Mouse (Mus musculus): ENCODE data around the gene Rasal1. TPM values are rescaled to one million over a fixed set of nuclear protein-coding genes. Genes with fewer than 3 reads are reported as not detected.

The Rasal1 gene
- polyA plus RNA-seq, 1 experiment from 2014 or later, result 0.70 TPM

DNA sequence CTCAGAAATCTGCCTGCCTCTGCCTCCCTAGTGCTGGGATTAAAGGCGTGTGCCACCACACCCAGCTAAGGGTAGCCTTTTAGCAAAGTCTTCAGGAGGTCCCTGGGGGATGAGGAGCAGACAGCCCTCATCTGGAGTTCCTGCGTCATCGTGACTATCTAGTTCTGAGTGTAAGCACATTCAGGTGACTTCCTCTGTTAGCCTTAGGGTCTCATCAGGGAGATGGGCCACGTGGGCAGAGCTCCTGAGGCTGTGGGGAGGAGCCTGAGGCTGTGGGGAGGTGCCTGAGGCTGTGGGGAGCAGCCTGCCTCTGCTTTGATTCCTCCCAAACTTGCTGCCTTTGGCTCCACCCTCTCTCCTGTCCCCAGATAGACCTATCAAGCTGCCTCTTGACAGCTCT, 48.3 kb downstream of the Rasal1 start:
- no peak for ATAC-seq (ENCODE audit: low FRiP score, low TSS enrichment)
- H3K27me3 ChIP-seq (ENCODE audit: insufficient read depth, low read length), result peaks cover 47% of the 10 kb centered on the region
- WGBS, result 65% methylated on average over 4 of the region's 4 CpGs

DNA sequence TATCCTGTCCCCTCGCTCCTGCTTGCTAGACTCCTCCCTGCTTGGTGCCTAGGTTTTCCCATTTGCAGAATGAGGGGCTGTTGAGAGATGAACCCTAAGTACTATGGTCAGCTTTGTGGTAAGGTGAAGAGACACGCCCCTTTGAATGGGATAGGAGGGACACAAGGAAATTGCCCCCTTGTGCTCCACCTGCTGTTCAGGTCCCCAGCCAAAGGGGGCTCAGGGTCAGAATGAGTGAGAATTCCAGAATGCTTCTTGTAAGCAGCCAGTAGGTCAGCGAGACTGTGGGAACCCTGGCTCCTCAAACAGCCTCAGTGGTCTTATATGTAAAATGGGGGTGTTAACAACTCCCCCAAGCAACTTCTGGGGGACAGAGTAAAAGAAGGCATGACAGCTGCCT, 49.6 kb downstream of the Rasal1 start:
- H3K36me3 ChIP-seq (ENCODE audit: insufficient read depth, low read length), result no peaks in the 10 kb centered on the region
- no peak overlapping the region for H3K9ac ChIP-seq (replicated peaks; ENCODE audit: low read length)
- no peak for ATAC-seq (ENCODE audit: low FRiP score, low TSS enrichment)
- H3K4me2 ChIP-seq (replicated peaks; ENCODE audit: low read depth, low read length), result no peak overlapping the region
- WGBS, result 54% methylated on average over 3 of the region's 3 CpGs
- no peak overlapping the region for H3K4me3 ChIP-seq (ENCODE audit: low read length)
- H3K27ac ChIP-seq (ENCODE audit: low read length), result no peak overlapping the region
- no peaks in the 10 kb centered on the region for H3K9me3 ChIP-seq (ENCODE audit: low read length)
- H3K4me1 ChIP-seq (ENCODE audit: insufficient read depth, low read length), result peaks cover 16% of the 10 kb centered on the region; the same call in 1 of the 2 replicates
- peaks cover 40% of the 10 kb centered on the region for H3K27me3 ChIP-seq (ENCODE audit: insufficient read depth, low read length)

More for the DNA sequence above, 48.3 kb downstream of the Rasal1 start:
- Histone ChIP-seq H3K36me3 (ENCODE audit: insufficient read depth, low read length) (no peaks in the 10 kb centered on the region), H3K27ac (ENCODE audit: low read length) (no peak overlapping the region), H3K4me1 (ENCODE audit: insufficient read depth, low read length) (peaks cover 19% of the 10 kb centered on the region), H3K4me3 (ENCODE audit: low read length) (no peak overlapping the region), H3K9ac (replicated peaks; ENCODE audit: low read length) (no peak overlapping the region), H3K4me2 (replicated peaks; ENCODE audit: low read depth, low read length) (no peak overlapping the region), H3K9me3 (ENCODE audit: low read length) (no peaks in the 10 kb centered on the region)

DNA sequence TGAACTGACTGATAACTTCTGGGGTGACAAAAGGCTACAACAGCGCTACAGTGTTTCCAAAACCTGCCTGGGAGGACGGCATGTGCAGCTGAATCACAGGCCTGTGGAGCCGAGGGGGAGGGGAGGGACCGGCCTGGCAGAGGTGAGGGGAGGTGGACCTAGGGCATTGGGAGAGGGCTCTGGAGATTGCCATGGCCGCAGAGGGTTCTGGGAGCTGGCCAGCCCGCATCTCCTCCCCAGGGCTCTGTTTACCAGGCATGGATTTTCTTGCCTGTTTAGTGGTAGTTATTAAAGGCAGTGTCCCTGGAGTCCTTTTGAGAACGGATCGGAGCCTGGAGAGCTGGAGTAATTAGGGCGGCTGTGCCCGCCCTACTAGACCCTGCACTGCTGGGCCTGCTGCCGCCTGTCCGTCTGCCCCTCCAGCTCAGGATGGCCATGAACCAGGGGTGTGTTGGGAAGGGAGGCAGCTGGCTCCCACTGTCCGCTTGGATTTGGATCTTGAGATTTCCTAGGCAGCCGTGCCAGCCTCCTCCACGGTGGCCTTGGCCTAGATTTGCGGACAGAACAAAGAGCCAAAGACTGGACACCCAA, 50.3 kb downstream of the Rasal1 start:
- WGBS, result 45% methylated on average over 16 of the region's 16 CpGs
- ATAC-seq (ENCODE audit: low FRiP score, low TSS enrichment), result no peak
- H3K4me2 ChIP-seq (replicated peaks; ENCODE audit: low read depth, low read length), result no peak overlapping the region
- no peaks in the 10 kb centered on the region for H3K9me3 ChIP-seq (ENCODE audit: low read length)
- no peak overlapping the region for H3K27ac ChIP-seq (ENCODE audit: low read length)
- no peak overlapping the region for H3K9ac ChIP-seq (replicated peaks; ENCODE audit: low read length)
- H3K4me1 ChIP-seq (ENCODE audit: insufficient read depth, low read length), result peaks cover 16% of the 10 kb centered on the region; the same call in 1 of the 2 replicates
- no peaks in the 10 kb centered on the region for H3K36me3 ChIP-seq (ENCODE audit: insufficient read depth, low read length)
- H3K4me3 ChIP-seq (ENCODE audit: low read length), result no peak overlapping the region
- peaks cover 33% of the 10 kb centered on the region for H3K27me3 ChIP-seq (ENCODE audit: insufficient read depth, low read length)

DNA sequence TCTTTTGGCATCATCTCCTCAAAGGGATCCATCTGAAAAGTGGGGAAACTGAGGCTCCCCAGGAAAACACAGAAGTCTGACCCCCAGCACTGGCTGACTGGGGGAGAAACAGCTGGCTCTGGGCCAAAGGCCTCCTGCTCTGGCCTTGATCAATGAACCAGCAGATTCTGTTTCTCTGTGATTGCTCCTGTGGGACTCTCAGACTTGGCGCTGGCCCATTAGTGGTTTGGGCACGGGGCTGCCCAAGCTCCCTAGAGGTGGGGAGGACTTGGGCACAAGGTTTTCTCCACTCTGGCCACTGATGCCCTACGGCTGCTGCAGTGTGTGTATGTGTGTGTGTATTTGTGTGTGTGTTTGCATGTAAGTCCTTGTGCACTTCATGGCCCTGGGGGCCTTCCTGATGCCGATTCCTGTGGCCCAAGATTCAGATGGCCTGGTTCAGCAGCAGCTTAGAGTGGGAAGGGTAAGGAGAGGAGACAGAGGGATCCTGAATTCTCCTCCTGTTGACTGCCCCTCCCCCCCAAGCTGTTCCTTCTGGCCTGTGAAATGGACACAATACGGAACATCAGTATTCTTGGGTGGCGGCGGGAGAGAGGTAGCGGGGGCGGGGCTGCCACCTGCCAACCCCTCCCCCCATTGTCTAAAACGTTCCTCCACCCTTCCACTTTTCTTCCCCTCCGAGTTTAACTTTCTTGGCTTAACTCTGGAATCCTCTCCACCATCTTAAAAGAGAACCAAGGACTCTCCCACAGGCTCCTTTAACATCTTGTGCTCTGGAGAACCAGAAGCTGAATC, 52.6 kb downstream of the Rasal1 start:
- 59% methylated on average over 11 of the region's 11 CpGs for WGBS
- ATAC-seq (ENCODE audit: low FRiP score, low TSS enrichment), result no peak

DNA sequence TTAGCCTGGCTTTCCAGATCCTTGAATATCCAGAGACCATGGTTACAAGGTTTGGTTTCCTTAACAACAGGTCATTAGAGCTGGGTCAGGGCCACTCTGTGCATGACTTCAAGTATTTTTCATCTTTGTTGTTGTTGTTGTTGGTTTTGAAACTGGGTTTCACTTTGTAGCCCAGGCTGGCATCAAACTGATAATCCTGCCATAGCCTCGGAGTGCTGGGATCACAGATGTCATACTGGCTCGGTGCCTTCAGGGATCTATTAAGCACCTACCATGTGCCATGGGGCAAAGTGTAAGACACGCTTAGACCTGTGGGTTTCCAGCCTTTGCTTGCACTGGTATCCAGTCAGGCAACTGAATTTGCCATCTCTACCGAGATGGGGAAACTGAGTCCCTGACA, 53.8 kb downstream of the Rasal1 start:
- ATAC-seq (ENCODE audit: low FRiP score, low TSS enrichment), result no peak
- no peak overlapping the region for H3K27ac ChIP-seq (ENCODE audit: low read length)
- H3K4me3 ChIP-seq (ENCODE audit: low read length), result no peak overlapping the region
- H3K9me3 ChIP-seq (ENCODE audit: low read length), result no peaks in the 10 kb centered on the region
- H3K36me3 ChIP-seq (ENCODE audit: insufficient read depth, low read length), result no peaks in the 10 kb centered on the region
- no peak overlapping the region for H3K9ac ChIP-seq (replicated peaks; ENCODE audit: low read length)
- H3K4me2 ChIP-seq (replicated peaks; ENCODE audit: low read depth, low read length), result no peak overlapping the region
- WGBS, result 84% methylated on average over 4 of the region's 4 CpGs
- peaks cover under 1% of the 10 kb centered on the region; the same call in 1 of the 2 replicates for H3K27me3 ChIP-seq (ENCODE audit: insufficient read depth, low read length)
- peaks cover 11% of the 10 kb centered on the region for H3K4me1 ChIP-seq (ENCODE audit: insufficient read depth, low read length)

More for the DNA sequence above, 52.6 kb downstream of the Rasal1 start:
- H3K9me3 ChIP-seq (ENCODE audit: low read length), result no peaks in the 10 kb centered on the region
- no peak overlapping the region for H3K4me2 ChIP-seq (replicated peaks; ENCODE audit: low read depth, low read length)
- H3K4me3 ChIP-seq (ENCODE audit: low read length), result no peak overlapping the region
- peaks cover 5% of the 10 kb centered on the region; the same call in 1 of the 2 replicates for H3K4me1 ChIP-seq (ENCODE audit: insufficient read depth, low read length)
- H3K36me3 ChIP-seq (ENCODE audit: insufficient read depth, low read length), result no peaks in the 10 kb centered on the region
- H3K27ac ChIP-seq (ENCODE audit: low read length), result no peak overlapping the region
- H3K9ac ChIP-seq (replicated peaks; ENCODE audit: low read length), result no peak overlapping the region
- H3K27me3 ChIP-seq (ENCODE audit: insufficient read depth, low read length), result peaks cover 10% of the 10 kb centered on the region

DNA sequence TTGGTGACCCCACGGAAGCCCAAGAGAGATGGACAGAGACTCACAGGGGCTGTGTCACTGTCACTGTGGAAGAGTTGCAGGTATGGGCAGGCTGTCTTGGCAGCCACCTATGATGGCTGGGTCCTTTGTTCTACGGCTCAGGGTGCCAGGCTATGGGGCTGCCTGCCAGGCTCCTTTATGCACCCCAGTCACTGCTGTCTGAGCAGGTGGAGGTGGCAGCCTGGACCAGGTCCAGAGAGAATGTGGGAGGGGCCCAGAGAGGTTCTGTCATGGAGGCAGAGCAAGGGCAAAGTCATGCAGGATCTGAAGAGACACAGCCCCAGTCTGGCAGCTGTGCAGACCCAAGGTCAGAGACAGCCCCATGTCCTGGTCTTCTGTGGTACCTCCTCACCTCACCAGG, 54.4 kb downstream of the Rasal1 start:
- H3K36me3 ChIP-seq (ENCODE audit: insufficient read depth, low read length), result no peaks in the 10 kb centered on the region
- H3K27me3 ChIP-seq (ENCODE audit: insufficient read depth, low read length), result no peaks in the 10 kb centered on the region; the same call in 1 of the 2 replicates
- no peak overlapping the region for H3K27ac ChIP-seq (ENCODE audit: low read length)
- H3K4me3 ChIP-seq (ENCODE audit: low read length), result no peak overlapping the region
- peaks cover 11% of the 10 kb centered on the region for H3K4me1 ChIP-seq (ENCODE audit: insufficient read depth, low read length)
- no peak overlapping the region for H3K9ac ChIP-seq (replicated peaks; ENCODE audit: low read length)
- H3K9me3 ChIP-seq (ENCODE audit: low read length), result no peaks in the 10 kb centered on the region
- no peak for ATAC-seq (ENCODE audit: low FRiP score, low TSS enrichment)
- WGBS, result 72% methylated on average over 2 of the region's 2 CpGs
- no peak overlapping the region for H3K4me2 ChIP-seq (replicated peaks; ENCODE audit: low read depth, low read length)

DNA sequence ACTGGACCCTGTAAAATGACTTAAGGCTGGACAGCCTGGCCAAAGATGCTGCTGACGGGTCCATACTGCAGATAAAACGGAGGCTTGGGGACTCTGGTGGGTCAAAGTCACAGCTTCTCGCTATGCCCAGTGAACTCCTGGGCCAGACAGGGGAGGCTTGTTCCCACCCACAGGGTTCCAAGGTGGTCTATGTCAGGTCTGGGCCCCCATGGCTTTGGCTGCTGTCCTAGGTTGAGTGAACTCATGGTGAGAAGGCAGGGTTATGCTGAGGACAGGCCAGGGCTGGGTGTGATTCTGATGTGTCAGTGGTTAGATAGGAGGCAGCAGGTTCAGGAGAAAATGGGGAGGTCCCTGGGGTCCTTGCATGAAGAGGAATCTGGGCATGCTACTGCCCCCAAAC, 55.0 kb downstream of the Rasal1 start:
- H3K9me3 ChIP-seq (ENCODE audit: low read length), result no peaks in the 10 kb centered on the region
- no peak overlapping the region for H3K9ac ChIP-seq (replicated peaks; ENCODE audit: low read length)
- no peaks in the 10 kb centered on the region for H3K27me3 ChIP-seq (ENCODE audit: insufficient read depth, low read length)
- no peak overlapping the region for H3K4me3 ChIP-seq (ENCODE audit: low read length)
- peaks cover 10% of the 10 kb centered on the region for H3K4me1 ChIP-seq (ENCODE audit: insufficient read depth, low read length)
- no peak overlapping the region for H3K4me2 ChIP-seq (replicated peaks; ENCODE audit: low read depth, low read length)
- no peaks in the 10 kb centered on the region for H3K36me3 ChIP-seq (ENCODE audit: insufficient read depth, low read length)
- 80% methylated on average over 3 of the region's 3 CpGs for WGBS
- ATAC-seq (ENCODE audit: low FRiP score, low TSS enrichment), result no peak
- no peak overlapping the region for H3K27ac ChIP-seq (ENCODE audit: low read length)

DNA sequence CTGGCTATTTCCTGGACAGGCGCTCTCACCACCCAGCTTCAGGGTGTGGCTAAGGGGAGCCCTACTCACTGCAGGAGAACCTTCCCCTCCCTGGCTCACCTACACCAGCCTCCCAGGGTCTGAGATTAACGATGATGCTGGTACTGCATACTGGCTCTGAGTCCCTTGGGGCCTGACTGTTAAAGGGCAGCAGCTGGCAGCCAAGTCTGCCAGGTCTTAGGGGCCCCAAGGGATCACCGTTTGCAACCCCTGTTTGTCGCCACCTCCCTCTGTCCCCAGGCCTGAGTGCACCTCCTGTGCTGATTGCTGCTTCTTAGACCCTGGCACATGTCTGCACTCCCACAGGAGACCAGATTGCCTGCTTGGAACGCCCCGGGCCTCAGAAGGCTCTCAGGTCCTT, 55.8 kb downstream of the Rasal1 start:
- H3K27me3 ChIP-seq (ENCODE audit: insufficient read depth, low read length), result no peaks in the 10 kb centered on the region
- no peak overlapping the region for H3K9ac ChIP-seq (replicated peaks; ENCODE audit: low read length)
- WGBS, result 45% methylated on average over 6 of the region's 6 CpGs
- H3K4me3 ChIP-seq (ENCODE audit: low read length), result no peak overlapping the region
- peaks cover 6% of the 10 kb centered on the region for H3K4me1 ChIP-seq (ENCODE audit: insufficient read depth, low read length)
- H3K9me3 ChIP-seq (ENCODE audit: low read length), result no peaks in the 10 kb centered on the region
- H3K4me2 ChIP-seq (replicated peaks; ENCODE audit: low read depth, low read length), result no peak overlapping the region
- H3K36me3 ChIP-seq (ENCODE audit: insufficient read depth, low read length), result no peaks in the 10 kb centered on the region
- H3K27ac ChIP-seq (ENCODE audit: low read length), result no peak overlapping the region
- no peak for ATAC-seq (ENCODE audit: low FRiP score, low TSS enrichment)

DNA sequence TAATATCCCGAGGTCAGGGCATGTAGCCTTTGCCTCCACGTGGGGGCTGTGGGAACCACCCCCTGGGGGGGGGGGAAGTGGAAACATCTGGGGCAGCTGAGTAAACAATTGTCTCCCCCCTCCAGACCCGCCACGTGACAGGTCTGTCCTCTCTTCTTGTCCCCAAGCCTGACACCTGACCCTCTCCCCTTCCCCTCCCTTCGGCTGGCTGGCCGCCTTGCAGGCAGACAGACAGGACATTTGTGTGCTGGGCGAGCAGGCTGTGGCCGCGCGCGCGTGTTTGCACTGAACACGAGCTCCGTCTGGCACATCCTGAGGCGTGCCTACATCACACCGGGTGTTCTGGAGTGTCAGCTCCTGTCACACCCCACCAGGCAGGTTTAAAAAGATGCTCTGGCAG, 57.9 kb downstream of the Rasal1 start:
- WGBS, result 3% methylated on average over 16 of the region's 16 CpGs
- Histone ChIP-seq H3K27ac (ENCODE audit: low read length) (no peak overlapping the region), H3K4me3 (ENCODE audit: low read length) (peak overlapping the region; percentile 23), H3K27me3 (ENCODE audit: insufficient read depth, low read length) (peaks cover 21% of the 10 kb centered on the region), H3K36me3 (ENCODE audit: insufficient read depth, low read length) (no peaks in the 10 kb centered on the region), H3K4me2 (replicated peaks; ENCODE audit: low read depth, low read length) (peak overlapping the region; percentile 47), H3K4me1 (ENCODE audit: insufficient read depth, low read length) (peaks cover 21% of the 10 kb centered on the region), H3K9me3 (ENCODE audit: low read length) (no peaks in the 10 kb centered on the region), H3K9ac (replicated peaks; ENCODE audit: low read length) (no peak overlapping the region)
- ATAC-seq (ENCODE audit: low FRiP score, low TSS enrichment), result peak; percentile 13; the same call in 1 of the 2 replicates

DNA sequence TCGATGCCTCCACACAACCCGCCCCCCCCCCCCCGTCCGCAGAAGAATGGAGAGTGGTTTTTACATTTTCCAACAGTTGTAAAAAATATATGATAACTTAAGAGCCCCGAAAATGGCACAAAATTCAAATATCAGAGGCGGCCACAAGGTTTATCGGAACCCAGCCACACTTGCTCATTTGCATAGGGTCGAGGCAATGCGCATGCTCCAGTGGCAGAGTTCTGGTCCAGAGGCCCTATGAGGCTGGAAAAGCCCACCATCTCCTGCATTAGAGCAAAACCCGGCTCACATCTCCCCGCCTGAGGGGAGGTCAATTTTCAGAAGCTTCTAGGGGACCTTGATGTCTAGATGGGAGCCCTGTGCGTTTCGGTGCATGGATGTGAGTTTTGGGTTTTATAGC, 58.4 kb downstream of the Rasal1 start:
- no peak overlapping the region for H3K9ac ChIP-seq (replicated peaks; ENCODE audit: low read length)
- H3K4me1 ChIP-seq (ENCODE audit: insufficient read depth, low read length), result peaks cover 24% of the 10 kb centered on the region
- WGBS, result 36% methylated on average over 13 of the region's 13 CpGs
- no peak for ATAC-seq (ENCODE audit: low FRiP score, low TSS enrichment)
- H3K27me3 ChIP-seq (ENCODE audit: insufficient read depth, low read length), result peaks cover 25% of the 10 kb centered on the region
- no peaks in the 10 kb centered on the region for H3K9me3 ChIP-seq (ENCODE audit: low read length)
- H3K27ac ChIP-seq (ENCODE audit: low read length), result no peak overlapping the region
- H3K4me2 ChIP-seq (replicated peaks; ENCODE audit: low read depth, low read length), result peak overlapping the region; percentile 47
- H3K36me3 ChIP-seq (ENCODE audit: insufficient read depth, low read length), result no peaks in the 10 kb centered on the region
- peak overlapping the region; percentile 23 for H3K4me3 ChIP-seq (ENCODE audit: low read length)

Data from kidney, embryonic 16.5 days (tissue).